Mouse (Mus musculus) megakaryocyte, embryonic 14.5 days (primary cell): Measurements from ENCODE around the gene Sbf2. TPM values are rescaled to one million over a fixed set of nuclear protein-coding genes. Genes with fewer than 3 reads are reported as not detected.
A peak's percentile ranks its signal among the peaks of the same experiment; 100 is the strongest.
"Not testable (repeated sequence)": the region's sequence is repeated elsewhere in the genome, so short reads cannot be mapped to it uniquely, and the experiment has no call there.

Source experiments
- H3K27me3 ChIP-seq: replicated peaks from 2 replicates; pipeline ENCODE3; 2012; ENCODE audit warnings: inconsistent platforms
- H3K36me3 ChIP-seq: replicated peaks from 2 replicates; pipeline ENCODE3; 2012; ENCODE audit warnings: low read length, inconsistent platforms, mixed read lengths
- H3K4me1 ChIP-seq: 2 replicates; pipeline ENCODE4 v1.6.1; 2012; ENCODE audit warnings: inconsistent platforms
- H3K4me3 ChIP-seq: replicated peaks from 2 replicates; pipeline ENCODE3; 2012; ENCODE audit warnings: moderate library complexity, mild to moderate bottlenecking, inconsistent platforms
- H3K9me3 ChIP-seq: 2 replicates; pipeline ENCODE4 v1.6.1; 2012; ENCODE audit warnings: inconsistent platforms
- FLI1 ChIP-seq: IDR thresholded peaks from 2 replicates; pipeline ENCODE4 v1.6.1; 2012; ENCODE audit warnings: low read length, inconsistent platforms, mixed read lengths
- GATA1 ChIP-seq: IDR thresholded peaks from 3 replicates; pipeline ENCODE4 v1.6.1; 2012; ENCODE audit warnings: mixed read lengths, low read length, inconsistent platforms, borderline replicate concordance
- polyA plus RNA-seq: library from polyadenylated mRNA; stranded (reverse); fragments of >175 nt; gene quantifications from 2 replicates; pipeline ENCODE4 v1.2.3, GENCODE M21; 2012; ENCODE audit warnings: low replicate concordance; ENCODE audit not compliant: insufficient read depth

The Sbf2 gene
- polyA plus RNA-seq, 1 experiment, result 0.55 TPM

GRCm38 (mm10) chr7:110647559-110648454, 33.1 kb upstream of the Sbf2 start:
- H3K4me1 ChIP-seq, result peaks cover 3% of the 10 kb centered on the region; the same call in 1 of the 2 replicates
- no peak for TF ChIP-seq FLI1
- TF ChIP-seq GATA1, result no peak
- no peak overlapping the region for H3K4me3 ChIP-seq
- H3K27me3 ChIP-seq, result peaks cover 25% of the 10 kb centered on the region
- H3K9me3 ChIP-seq, result peaks cover 16% of the 10 kb centered on the region
- H3K36me3 ChIP-seq, result no peaks in the 10 kb centered on the region

DNA sequence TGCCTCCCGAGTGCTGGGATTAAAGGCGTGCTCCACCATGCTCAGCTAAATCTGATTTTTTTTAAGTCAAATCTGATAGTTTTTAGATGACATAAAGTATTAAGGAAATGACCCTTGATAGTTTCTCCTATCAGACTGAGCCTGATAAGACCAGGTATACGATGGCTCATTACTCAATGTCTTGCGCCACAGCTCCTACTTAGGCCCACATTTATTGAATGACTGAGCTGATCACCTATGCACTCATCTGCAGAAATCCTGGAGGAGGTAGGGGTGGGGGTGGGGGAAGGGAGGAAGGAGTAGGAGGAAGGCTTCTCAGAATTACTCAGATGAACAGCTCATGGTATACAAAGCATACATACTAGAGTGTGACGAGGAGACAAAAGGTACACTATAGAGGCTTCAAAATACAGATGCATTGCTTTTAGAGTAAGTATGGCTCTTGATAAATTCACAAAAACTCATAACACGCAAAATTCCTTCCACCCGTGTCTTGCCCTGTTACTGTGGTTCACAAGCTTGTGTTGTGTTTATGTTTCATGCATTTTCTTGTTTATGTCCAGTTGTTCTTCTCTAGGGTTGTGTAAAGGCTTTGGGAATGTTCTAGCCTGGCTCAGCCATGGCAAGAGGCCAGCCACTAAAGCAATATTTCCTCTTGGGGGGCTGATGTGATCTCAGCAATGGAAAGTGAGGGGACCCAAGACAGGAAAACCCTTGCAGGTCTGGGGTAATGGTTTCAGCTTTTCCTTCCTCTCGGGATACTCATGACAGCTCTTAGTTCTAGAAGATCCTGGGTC, 32.1 kb upstream of the Sbf2 start:
- H3K4me3 ChIP-seq, result no peak overlapping the region
- peaks cover 3% of the 10 kb centered on the region; the same call in 1 of the 2 replicates for H3K4me1 ChIP-seq
- no peaks in the 10 kb centered on the region for H3K36me3 ChIP-seq
- peaks cover 16% of the 10 kb centered on the region for H3K9me3 ChIP-seq
- TF ChIP-seq GATA1 (no peak), FLI1 (no peak)
- peaks cover 31% of the 10 kb centered on the region for H3K27me3 ChIP-seq

DNA sequence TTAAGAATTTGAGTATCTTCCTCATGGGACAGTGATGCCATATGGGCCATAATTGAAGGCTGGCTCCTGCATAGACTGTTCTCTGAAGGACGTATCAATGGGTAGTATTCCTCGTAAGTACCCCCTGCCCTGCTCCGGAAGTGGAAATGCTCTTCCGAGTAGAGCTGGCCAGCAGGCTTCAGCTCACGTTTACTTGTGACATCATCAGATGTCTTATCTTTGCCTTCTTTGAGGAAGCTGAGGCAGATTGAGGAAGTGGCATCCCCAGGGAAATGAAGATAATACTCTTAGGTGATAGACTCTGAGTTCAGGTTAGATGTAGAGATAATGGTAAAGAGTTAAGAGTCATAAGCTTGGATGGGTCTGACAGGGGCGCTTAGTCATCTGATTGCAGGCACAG, 31.1 kb upstream of the Sbf2 start:
- TF ChIP-seq GATA1 (no peak), FLI1 (no peak)
- Histone ChIP-seq H3K36me3 (no peaks in the 10 kb centered on the region), H3K9me3 (peaks cover 16% of the 10 kb centered on the region), H3K4me3 (no peak overlapping the region), H3K27me3 (peaks cover 32% of the 10 kb centered on the region), H3K4me1 (peaks cover 3% of the 10 kb centered on the region; the same call in 1 of the 2 replicates)

- H3K9me3 ChIP-seq, result peaks cover 16% of the 10 kb centered on the region
- no peaks in the 10 kb centered on the region for H3K36me3 ChIP-seq
- peaks cover 36% of the 10 kb centered on the region for H3K27me3 ChIP-seq
- TF ChIP-seq GATA1 (no peak), FLI1 (no peak)
- no peak overlapping the region for H3K4me3 ChIP-seq
- H3K4me1 ChIP-seq, result peaks cover 3% of the 10 kb centered on the region; the same call in 1 of the 2 replicates
Measured at GRCm38 (mm10) chr7:110645311-110645710, 30.6 kb upstream of the Sbf2 start.

DNA sequence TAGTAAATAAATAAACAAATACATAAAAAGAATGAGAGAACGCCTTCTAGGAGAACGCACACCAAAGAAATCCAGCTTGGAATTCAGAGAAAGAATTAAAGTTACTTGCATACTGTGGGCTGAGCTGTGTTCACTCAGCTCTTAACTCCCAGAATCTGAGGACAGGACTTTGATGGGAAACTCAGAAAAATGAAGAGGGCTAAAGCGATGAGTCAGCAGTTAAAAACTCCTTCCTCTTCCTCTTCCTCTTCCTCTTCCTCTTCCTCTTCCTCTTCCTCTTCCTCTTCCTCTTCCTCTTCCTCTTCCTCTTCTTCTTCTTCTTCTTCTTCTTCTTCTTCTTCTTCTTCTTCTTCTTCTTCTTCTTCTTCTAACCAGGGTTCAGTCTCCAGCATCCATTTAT, 25.2 kb upstream of the Sbf2 start:
- peaks cover 39% of the 10 kb centered on the region for H3K27me3 ChIP-seq
- not testable (repeated sequence) for H3K4me1 ChIP-seq, H3K4me3 ChIP-seq, H3K9me3 ChIP-seq, H3K36me3 ChIP-seq

GRCm38 (mm10) chr7:110639291-110639915, 24.7 kb upstream of the Sbf2 start:
- Histone ChIP-seq H3K4me3 (peak overlapping the region; percentile 14), H3K36me3 (no peaks in the 10 kb centered on the region)
- TF ChIP-seq GATA1 (no peak), FLI1 (no peak)

DNA sequence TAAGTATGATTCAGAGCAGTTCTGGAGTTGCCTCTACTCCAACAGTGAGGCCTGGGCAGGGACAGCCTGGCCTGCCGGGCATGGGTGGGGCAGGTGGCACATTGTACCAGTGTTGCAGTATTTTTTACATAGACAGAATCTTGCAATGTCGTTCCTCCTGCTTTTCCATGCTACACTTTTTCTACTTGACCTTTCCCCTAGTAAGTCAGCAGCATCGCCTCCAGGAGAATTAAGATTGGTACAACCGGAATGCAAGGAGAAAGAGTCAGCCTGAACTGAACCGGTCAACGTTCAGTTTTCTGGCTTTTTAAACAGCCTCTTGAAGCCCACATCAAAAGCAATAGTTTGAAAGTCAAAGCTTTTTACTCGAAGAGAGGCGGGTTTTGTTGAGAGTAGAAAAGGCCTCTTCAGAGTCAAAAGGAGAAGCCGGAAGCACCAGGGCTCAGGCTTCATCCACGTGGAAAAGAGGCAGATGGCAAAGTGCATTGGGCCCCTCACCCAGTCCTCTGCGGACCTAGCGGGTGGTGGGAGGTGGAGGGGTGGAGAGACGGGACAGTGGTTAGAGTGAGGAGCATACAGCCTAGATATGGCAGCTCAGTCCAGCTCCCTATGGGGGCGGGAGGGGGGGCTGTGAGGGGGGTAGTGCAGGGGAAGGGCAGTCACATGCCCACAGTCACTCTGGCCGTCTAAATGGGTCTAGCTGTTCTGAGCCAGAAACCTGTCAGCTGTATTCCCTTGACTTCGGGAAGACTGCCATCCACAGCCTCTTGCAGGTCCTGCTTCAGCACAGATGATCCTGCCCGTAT, 23.8 kb upstream of the Sbf2 start:
- Histone ChIP-seq H3K4me3 (no peak overlapping the region), H3K9me3 (no peaks in the 10 kb centered on the region), H3K4me1 (no peaks in the 10 kb centered on the region), H3K27me3 (peaks cover 46% of the 10 kb centered on the region), H3K36me3 (no peaks in the 10 kb centered on the region)
- TF ChIP-seq GATA1, result no peak
- TF ChIP-seq FLI1, result no peak

More at GRCm38 (mm10) chr7:110639291-110639915, 24.7 kb upstream of the Sbf2 start:
- Histone ChIP-seq H3K4me1 (no peaks in the 10 kb centered on the region), H3K9me3 (no peaks in the 10 kb centered on the region), H3K27me3 (peaks cover 43% of the 10 kb centered on the region)

DNA sequence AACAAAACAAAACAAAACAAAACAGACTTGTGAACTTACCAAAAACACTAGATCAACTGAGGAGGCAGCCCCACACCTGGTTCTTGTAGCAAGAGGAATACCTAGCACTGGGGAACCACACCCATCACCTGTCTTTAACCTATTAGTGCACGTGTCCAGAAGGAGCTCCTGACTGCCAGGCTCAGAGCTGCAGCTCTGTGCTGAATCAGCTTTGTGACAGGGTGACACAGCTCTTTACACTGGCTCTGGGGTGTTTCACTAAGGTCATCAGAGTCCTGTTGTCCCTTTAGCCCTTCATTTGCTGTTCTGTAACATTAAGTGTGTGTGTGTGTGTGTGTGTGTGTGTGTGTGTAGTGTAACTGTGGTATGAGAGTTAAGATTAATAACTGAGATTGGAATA, 21.8 kb upstream of the Sbf2 start:
- Histone ChIP-seq H3K36me3 (no peaks in the 10 kb centered on the region), H3K27me3 (peaks cover 52% of the 10 kb centered on the region), H3K4me1 (no peaks in the 10 kb centered on the region), H3K9me3 (no peaks in the 10 kb centered on the region), H3K4me3 (no peak overlapping the region)
- no peak for TF ChIP-seq FLI1
- no peak for TF ChIP-seq GATA1

DNA sequence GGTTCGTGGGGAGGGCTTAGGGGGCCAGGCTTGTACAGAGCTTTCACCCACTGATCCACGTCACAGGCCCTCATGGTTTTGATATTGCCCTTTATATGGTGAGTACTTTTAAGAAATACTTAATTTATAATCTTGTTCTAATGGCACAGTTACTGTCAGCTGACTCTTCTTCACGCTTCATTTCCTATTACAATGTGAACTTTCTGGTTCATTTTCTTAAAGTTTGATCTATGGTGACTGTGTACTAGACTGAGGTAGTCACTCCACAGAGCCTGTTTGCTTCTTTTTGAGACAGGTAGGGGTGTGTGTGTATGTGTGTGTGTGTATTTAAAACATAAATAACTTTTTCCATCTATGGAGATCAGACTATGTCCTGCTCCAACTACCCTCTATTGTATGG, 21.2 kb upstream of the Sbf2 start:
- H3K9me3 ChIP-seq, result no peaks in the 10 kb centered on the region
- TF ChIP-seq FLI1 (no peak), GATA1 (no peak)
- peaks cover 3% of the 10 kb centered on the region for H3K4me1 ChIP-seq
- no peaks in the 10 kb centered on the region for H3K36me3 ChIP-seq
- H3K27me3 ChIP-seq, result peaks cover 58% of the 10 kb centered on the region
- H3K4me3 ChIP-seq, result no peak overlapping the region
